Mouse (Mus musculus) gonadal fat pad, adult 2 months (tissue): ENCODE data around the gene Hist1h4m. TPM values are rescaled to one million over a fixed set of nuclear protein-coding genes. Genes with fewer than 3 reads are reported as not detected.
"Not testable (repeated sequence)": the region's sequence is repeated elsewhere in the genome, so short reads cannot be mapped to it uniquely, and the experiment has no call there.

Experiments used
- DNase-seq: peaks from one replicate; pipeline ENCODE4 v3.0.0-alpha.2; 2012; ENCODE audit warnings: low read depth
- polyA plus RNA-seq: library from polyadenylated mRNA; depleted of rRNA; stranded (reverse); fragments of >200 nt; gene quantifications from 2 replicates; pipeline ENCODE4 v1.2.3, GENCODE M21; 2012; rRNA removed

The Hist1h4m gene
- polyA plus RNA-seq, 1 experiment, result not detected

- not testable (repeated sequence) for DNase-seq
Measured at GRCm38 (mm10) chr13:21810073-21810472, 1.5 kb upstream of the Hist1h4m start, which contains the start of the genes Hist1h2bq and Hist1h2ao. TSS of gene Hist1h2bq (minus strand) at chr13:21810197. TSS of gene Hist1h2ao (plus strand) at chr13:21810465.

- DNase-seq, result not testable (repeated sequence)
Measured at GRCm38 (mm10) chr13:21811074-21811473, 472 bp upstream of the Hist1h4m start.

- DNase-seq, result not testable (repeated sequence)
Measured at GRCm38 (mm10) chr13:21812092-21812491, 546 bp downstream of the Hist1h4m start.

- DNase-seq, result not testable (repeated sequence)
Measured at GRCm38 (mm10) chr13:21820082-21820890, 8.7 kb downstream of the Hist1h4m start.

- no peak for DNase-seq
Measured at GRCm38 (mm10) chr13:21828511-21828910, 17.0 kb downstream of the Hist1h4m start.

- DNase-seq, result no peak
Measured at GRCm38 (mm10) chr13:21830344-21830743, 18.8 kb downstream of the Hist1h4m start.

- DNase-seq, result not testable (repeated sequence)
Measured at GRCm38 (mm10) chr13:21831418-21832394, 20.2 kb downstream of the Hist1h4m start, which contains the start of gene Hist1h4n. TSS of gene Hist1h4n (minus strand) at chr13:21832196.

- not testable (repeated sequence) for DNase-seq
Measured at GRCm38 (mm10) chr13:21833461-21833860, 21.9 kb downstream of the Hist1h4m start, which contains the start of the genes Hist1h2ap and Hist1h2br. TSS of gene Hist1h2ap (minus strand) at chr13:21833507. TSS of gene Hist1h2br (plus strand) at chr13:21833743.

GRCm38 (mm10) chr13:21840508-21840907 is 29.0 kb downstream of the Hist1h4m start:
- not testable (repeated sequence) for DNase-seq

GRCm38 (mm10) chr13:21846356-21846755 is 34.8 kb downstream of the Hist1h4m start:
- not testable (repeated sequence) for DNase-seq

- DNase-seq, result no peak
Measured at GRCm38 (mm10) chr13:21847883-21848282, 36.3 kb downstream of the Hist1h4m start.

GRCm38 (mm10) chr13:21850696-21851095 is 39.1 kb downstream of the Hist1h4m start:
- DNase-seq, result not testable (repeated sequence)

GRCm38 (mm10) chr13:21852215-21852945 is 40.8 kb downstream of the Hist1h4m start:
- DNase-seq, result no peak

- DNase-seq, result no peak
Measured at GRCm38 (mm10) chr13:21855146-21855545, 43.6 kb downstream of the Hist1h4m start.

- DNase-seq, result no peak
Measured at GRCm38 (mm10) chr13:21855698-21856162, 44.2 kb downstream of the Hist1h4m start.

- DNase-seq, result no peak
Measured at GRCm38 (mm10) chr13:21861608-21862007, 50.1 kb downstream of the Hist1h4m start.

Other genes starting within 250 kb of the Hist1h4m start
- gene Olfr1364, start 230.0 kb upstream of the Hist1h4m start, polyA plus RNA-seq, result not detected in 2 replicates
- not detected in 2 replicates for gene Olfr1362, start 197.7 kb upstream of the Hist1h4m start, polyA plus RNA-seq
- not detected in 2 replicates for gene Olfr11, start 169.2 kb upstream of the Hist1h4m start, polyA plus RNA-seq
- gene Olfr1361, start 148.4 kb upstream of the Hist1h4m start, polyA plus RNA-seq, result not detected in 2 replicates
- gene Olfr1360, start 134.3 kb upstream of the Hist1h4m start, polyA plus RNA-seq, result not detected in 2 replicates
- gene Olfr1359, start 113.6 kb upstream of the Hist1h4m start, polyA plus RNA-seq, result not detected in 2 replicates
- 1.8 TPM in 1 of 2 replicates, not detected in the other for gene Hist1h2bl, start 95.6 kb upstream of the Hist1h4m start, polyA plus RNA-seq
- gene Hist1h2ai, start 95.3 kb upstream of the Hist1h4m start, polyA plus RNA-seq, result 3.0 and 4.3 TPM in 2 replicates
- 4.0 and 12.7 TPM in 2 replicates for gene Hist1h3h, start 94.1 kb upstream of the Hist1h4m start, polyA plus RNA-seq
- 0.65 TPM in 1 of 2 replicates, not detected in the other for gene Hist1h2bm, start 89.7 kb upstream of the Hist1h4m start, polyA plus RNA-seq
- 0.97 and 1.7 TPM in 2 replicates for gene Hist1h4j, start 76.7 kb upstream of the Hist1h4m start, polyA plus RNA-seq
- gene Hist1h4k, start 61.2 kb upstream of the Hist1h4m start, polyA plus RNA-seq, result 3.7 and 10.4 TPM in 2 replicates
- gene Hist1h2ak, start 57.9 kb upstream of the Hist1h4m start, polyA plus RNA-seq, result 1.1 and 1.3 TPM in 2 replicates
- gene Hist1h2bn, start 57.6 kb upstream of the Hist1h4m start, polyA plus RNA-seq, result 0.98 and 1.1 TPM in 2 replicates
- 0.43 TPM in 2 replicates for gene Hist1h1b, start 31.1 kb upstream of the Hist1h4m start, polyA plus RNA-seq
- gene Hist1h3i, start 28.4 kb upstream of the Hist1h4m start, polyA plus RNA-seq, result 5.2 and 5.7 TPM in 2 replicates
- gene Hist1h2an, start 24.5 kb upstream of the Hist1h4m start, polyA plus RNA-seq, result 1.4 and 2.6 TPM in 2 replicates
- gene Hist1h2bp, start 24.3 kb upstream of the Hist1h4m start, polyA plus RNA-seq, result 1.3 and 4.4 TPM in 2 replicates
- 6.5 and 38.5 TPM in 2 replicates for gene Hist1h2bq, start 1.5 kb upstream of the Hist1h4m start, polyA plus RNA-seq
- gene Hist1h2ao, start 1.3 kb upstream of the Hist1h4m start, polyA plus RNA-seq, result not detected in 2 replicates
- gene Hist1h4n, start 20.4 kb downstream of the Hist1h4m start, polyA plus RNA-seq, result 14.4 and 25.0 TPM in 2 replicates
- gene Hist1h2ap, start 21.8 kb downstream of the Hist1h4m start, polyA plus RNA-seq, result 16.8 and 17.6 TPM in 2 replicates
- 4.6 and 35.6 TPM in 2 replicates for gene Hist1h2br, start 22.0 kb downstream of the Hist1h4m start, polyA plus RNA-seq
- 0.81 and 1.4 TPM in 2 replicates for gene Zfp184, start 133.3 kb downstream of the Hist1h4m start, polyA plus RNA-seq
- 0.11 and 0.46 TPM in 2 replicates for gene Pom121l2, start 169.4 kb downstream of the Hist1h4m start, polyA plus RNA-seq
- 0.15 TPM in 1 of 2 replicates, not detected in the other for gene Prss16, start 198.0 kb downstream of the Hist1h4m start, polyA plus RNA-seq
- 4.9 TPM in 1 of 2 replicates, not detected in the other for gene Hist1h2ah, start 223.8 kb downstream of the Hist1h4m start, polyA plus RNA-seq
- gene Hist1h2bk, start 224.1 kb downstream of the Hist1h4m start, polyA plus RNA-seq, result 0.51 and 3.1 TPM in 2 replicates
- gene Hist1h4i, start 229.6 kb downstream of the Hist1h4m start, polyA plus RNA-seq, result 7.5 and 10.7 TPM in 2 replicates
- gene Hist1h2ag, start 231.2 kb downstream of the Hist1h4m start, polyA plus RNA-seq, result 0.99 TPM in 1 of 2 replicates, not detected in the other
- gene Hist1h2bj, start 231.5 kb downstream of the Hist1h4m start, polyA plus RNA-seq, result 1.2 and 3.0 TPM in 2 replicates